9 mouse cellular contexts compared by ENCODE assay signal in genomic region chr7:131542115-131542871, GRCm38 (mm10). TPM values are rescaled to one million over a fixed set of nuclear protein-coding genes. Genes with fewer than 3 reads are reported as not detected.
A peak's percentile ranks its signal among the peaks of the same experiment; 100 is the strongest.
DNase-seq lines count a peak whose midpoint lies in the region; ATAC-seq lines count a peak whose summit lies in the region.
"Had no signal": no experiment of that assay in that cellular context is flagged by ENCODE, and none has a peak within 500 bp of the region (broad histone marks: within the 10 kb centered on the region; RNA-seq: fewer than 3 reads in every experiment).

Hmx3 (plus strand) TSS chr7:131542867.

- H3K4me1 ChIP-seq in kidney, embryonic 15.5 days = peaks cover 32% of the 10 kb centered on the region
- peaks cover 21% of the 10 kb centered on the region for H3K4me1 ChIP-seq in embryonic facial prominence, embryonic 12.5 days
- peaks cover 16% of the 10 kb centered on the region for H3K4me1 ChIP-seq in midbrain, embryonic 15.5 days

- no peaks in the 10 kb centered on the region for H3K36me3 ChIP-seq in kidney, embryonic 15.5 days
- H3K36me3 ChIP-seq in embryonic facial prominence, embryonic 12.5 days = no peaks in the 10 kb centered on the region
- no peaks in the 10 kb centered on the region for H3K36me3 ChIP-seq in midbrain, embryonic 15.5 days (replicated peaks)

- DNase-seq in kidney, postnatal 25 days = no peak
- DNase-seq in thymus, postnatal 14 days = no peak
- DNase-seq in adrenal gland, adult 8-10 months = no peak
- DNase-seq in cerebellum, postnatal 4 days (ENCODE audit: low spot score in 2 of 2) = no peak

- no peak; the same call in 1 of the 2 replicates for ATAC-seq in kidney, embryonic 15.5 days (replicated peaks; ENCODE audit: low FRiP score)
- no peak for ATAC-seq in embryonic facial prominence, embryonic 12.5 days (ENCODE audit: insufficient number of reproducible peaks, insufficient read depth, low FRiP score, low TSS enrichment)
- peak; percentile 22 for ATAC-seq in inflammation-experienced regulatory T-cells, adult 6 months
- peak; percentile 42; the same call in 1 of the 2 replicates for ATAC-seq in midbrain, embryonic 15.5 days (replicated peaks)

- H3K4me3 ChIP-seq in kidney, embryonic 15.5 days (replicated peaks) = peak within 1 kb of the TSS; percentile 41
- H3K4me3 ChIP-seq in embryonic facial prominence, embryonic 12.5 days = peak within 1 kb of the TSS; percentile 34
- H3K4me3 ChIP-seq in midbrain, embryonic 15.5 days = peak within 1 kb of the TSS; percentile 27
- H3K4me3 ChIP-seq: left cerebral cortex, adult 2 months had no signal

- WGBS in kidney, embryonic 15.5 days = under 1% methylated on average over 63 of the region's 65 CpGs
- under 1% methylated on average over 60 of the region's 65 CpGs for whole genome bisulfite sequencing in embryonic facial prominence, embryonic 12.5 days
- WGBS in midbrain, embryonic 15.5 days = under 1% methylated on average over 51 of the region's 65 CpGs

- H3K27me3 ChIP-seq in kidney, embryonic 15.5 days = peaks cover 98% of the 10 kb centered on the region
- peaks cover 84% of the 10 kb centered on the region for H3K27me3 ChIP-seq in embryonic facial prominence, embryonic 12.5 days
- H3K27me3 ChIP-seq in midbrain, embryonic 15.5 days (replicated peaks) = peaks cover 89% of the 10 kb centered on the region

- H3K27ac ChIP-seq in kidney, embryonic 15.5 days = no peak within 1 kb of the TSS
- no peak within 1 kb of the TSS for H3K27ac ChIP-seq in embryonic facial prominence, embryonic 12.5 days
- no peak within 1 kb of the TSS for H3K27ac ChIP-seq in midbrain, embryonic 15.5 days
- H3K27ac ChIP-seq: left cerebral cortex, adult 2 months had no signal

- peak within 1 kb of the TSS; percentile 72 for H3K4me2 ChIP-seq in kidney, embryonic 15.5 days
- peak within 1 kb of the TSS; percentile 62 for H3K4me2 ChIP-seq in embryonic facial prominence, embryonic 12.5 days (replicated peaks)
- H3K4me2 ChIP-seq in midbrain, embryonic 15.5 days = peak within 1 kb of the TSS; percentile 49

- no peaks in the 10 kb centered on the region for H3K9me3 ChIP-seq in kidney, embryonic 15.5 days (replicated peaks)
- no peaks in the 10 kb centered on the region for H3K9me3 ChIP-seq in embryonic facial prominence, embryonic 12.5 days
- no peaks in the 10 kb centered on the region for H3K9me3 ChIP-seq in midbrain, embryonic 15.5 days

- no peak within 1 kb of the TSS for H3K9ac ChIP-seq in kidney, embryonic 15.5 days
- H3K9ac ChIP-seq in embryonic facial prominence, embryonic 12.5 days = peak within 1 kb of the TSS; percentile 24; the same call in 1 of the 2 replicates
- H3K9ac ChIP-seq in midbrain, embryonic 15.5 days = no peak within 1 kb of the TSS

RNA-seq across cellular contexts. Expression of gene Hmx3, which starts in this region (rescaled TPM):
- not detected in 2 replicates for polyA plus RNA-seq in kidney, embryonic 15.5 days (2015; fragmentation: Nextera tagmentation; extraction: Ambion mirVana)
- 0.22 and 0.31 TPM in 2 replicates for polyA plus RNA-seq in embryonic facial prominence, embryonic 12.5 days (2016; fragmentation: Nextera tagmentation; extraction: Ambion mirVana)
- not detected for polyA plus RNA-seq in inflammation-experienced regulatory T-cells, adult 6 months (2017; shearing (Covaris generic))
- polyA plus RNA-seq in midbrain, embryonic 15.5 days (2015; fragmentation: Nextera tagmentation; extraction: Ambion mirVana) = 0.49 and 0.73 TPM in 2 replicates
- total RNA-seq in adrenal gland, adult 8-10 months (2022) = not detected
- total RNA-seq: left cerebral cortex, adult 2 months had no signal

Comparison
In these comparisons a context has a peak if more than half of its experiments do, and no peak if none do; other contexts are left out.
1. Peak in ATAC-seq in inflammation-experienced regulatory T-cells, adult 6 months; RNA of the gene not detected or under 1 TPM.
2. Peak in ATAC-seq, H3K4me3 ChIP-seq and H3K4me2 ChIP-seq in midbrain, embryonic 15.5 days; RNA of the gene not detected or under 1 TPM.